ENCODE assay signal across 8 mouse cellular contexts in genomic region chr16:56029661-56030082, GRCm38 (mm10). TPM values are rescaled to one million over a fixed set of nuclear protein-coding genes. Genes with fewer than 3 reads are reported as not detected.
DNase-seq lines count a peak whose midpoint lies in the region; ATAC-seq and TF ChIP-seq lines count a peak whose summit lies in the region.

TSS of gene Pcnp (minus strand) at chr16:56029739.

- H3K36me3 ChIP-seq in C2C12 (ENCODE audit: control insufficient read depth, insufficient read depth) (peaks cover 50% of the 10 kb centered on the region), myocyte (ENCODE audit: control insufficient read depth, insufficient read depth) (peaks cover 11% of the 10 kb centered on the region)
- peaks cover 63% of the 10 kb centered on the region for H3K36me3 ChIP-seq in erythroblast, embryonic 14.5 days (ENCODE audit: control insufficient read depth)
- H3K36me3 ChIP-seq in heart, embryonic 11.5 days (ENCODE audit: control insufficient read depth, insufficient read depth, low read length), result peaks cover 14% of the 10 kb centered on the region
- H3K36me3 ChIP-seq in kidney, embryonic 16.5 days (ENCODE audit: insufficient read depth, low read length), result peaks cover 31% of the 10 kb centered on the region
- H3K36me3 ChIP-seq in liver, adult 2 months (ENCODE audit: control insufficient read depth, insufficient read depth, low read length), result peaks cover 9% of the 10 kb centered on the region
- H3K36me3 ChIP-seq in splenic B cell, adult 2 months (ENCODE audit: control insufficient read depth, insufficient read depth, low read length, poor library complexity, severe bottlenecking), result 0 out of 2 replicates have a peak, but pooled peaks cover 2% of the 10 kb centered on the region

- TF ChIP-seq CTCF in C2C12 (IDR thresholded peaks at IDR 0.05; ENCODE audit: control insufficient read depth, insufficient read depth, insufficient read length), result no peak
- TF ChIP-seq CTCF in brain, embryonic 14.5 days (IDR thresholded peaks at IDR 0.05; ENCODE audit: borderline replicate concordance, extremely low read depth, insufficient read depth, insufficient read length), result no peak
- TF ChIP-seq CTCF in liver, adult 2 months (IDR thresholded peaks at IDR 0.05; ENCODE audit: low read depth, low read length), result no peak

- peak; percentile 99 for ATAC-seq in heart, embryonic 11.5 days (replicated peaks; ENCODE audit: insufficient number of reproducible peaks, low FRiP score, low TSS enrichment)
- ATAC-seq in kidney, embryonic 16.5 days (ENCODE audit: low FRiP score, low TSS enrichment), result peak; percentile 99

- H3K27me3 ChIP-seq in C2C12 (ENCODE audit: control insufficient read depth, insufficient read depth, insufficient read length) (no peaks in the 10 kb centered on the region), myocyte (ENCODE audit: control insufficient read depth, insufficient read depth, insufficient read length) (no peaks in the 10 kb centered on the region)
- no peaks in the 10 kb centered on the region for H3K27me3 ChIP-seq in erythroblast, embryonic 14.5 days (ENCODE audit: control insufficient read depth)
- no peaks in the 10 kb centered on the region for H3K27me3 ChIP-seq in heart, embryonic 11.5 days (ENCODE audit: control insufficient read depth, insufficient read depth, low read length)
- no peaks in the 10 kb centered on the region for H3K27me3 ChIP-seq in kidney, embryonic 16.5 days (ENCODE audit: insufficient read depth, low read length)
- H3K27me3 ChIP-seq in liver, adult 2 months (ENCODE audit: control insufficient read depth, insufficient read depth, low read length), result no peaks in the 10 kb centered on the region
- H3K27me3 ChIP-seq in splenic B cell, adult 2 months (ENCODE audit: control insufficient read depth, insufficient read depth, low read length, poor library complexity, severe bottlenecking), result no peaks in the 10 kb centered on the region

- H3K9me3 ChIP-seq in erythroblast, embryonic 14.5 days (ENCODE audit: control insufficient read depth, low read length), result no peaks in the 10 kb centered on the region
- no peaks in the 10 kb centered on the region for H3K9me3 ChIP-seq in heart, embryonic 11.5 days (replicated peaks; ENCODE audit: control insufficient read depth, low read length)
- H3K9me3 ChIP-seq in kidney, embryonic 16.5 days (ENCODE audit: low read length), result no peaks in the 10 kb centered on the region

- 1% methylated on average over 39 of the region's 39 CpGs for WGBS in heart, embryonic 11.5 days (ENCODE audit: insufficient replicate concordance)
- WGBS in kidney, embryonic 16.5 days, result under 1% methylated on average over 39 of the region's 39 CpGs
- under 1% methylated on average over 39 of the region's 39 CpGs for WGBS in liver, adult 2 months

- H3K9ac ChIP-seq in heart, embryonic 11.5 days (ENCODE audit: low read depth, low read length), result peak within 1 kb of the TSS; percentile 99
- H3K9ac ChIP-seq in kidney, embryonic 16.5 days (replicated peaks; ENCODE audit: low read length), result peak within 1 kb of the TSS; percentile 98
- peak within 1 kb of the TSS; percentile 94 for H3K9ac ChIP-seq in liver, adult 2 months (ENCODE audit: low read depth, low read length)

- H3K4me2 ChIP-seq in heart, embryonic 11.5 days, result peak within 1 kb of the TSS; percentile 80
- peak within 1 kb of the TSS; percentile 78 for H3K4me2 ChIP-seq in kidney, embryonic 16.5 days (replicated peaks; ENCODE audit: low read depth, low read length)
- H3K4me2 ChIP-seq in myocyte (ENCODE audit: low read depth), result peak within 1 kb of the TSS; percentile 92

- H3ac ChIP-seq in C2C12 (ENCODE audit: control insufficient read depth, insufficient read length, low read depth) (peak within 1 kb of the TSS; percentile 97), myocyte (ENCODE audit: control insufficient read depth, insufficient read length) (peak within 1 kb of the TSS; percentile 79)

- peaks cover 31% of the 10 kb centered on the region for H3K4me1 ChIP-seq in erythroblast, embryonic 14.5 days (ENCODE audit: control insufficient read depth)
- H3K4me1 ChIP-seq in heart, embryonic 11.5 days (ENCODE audit: control insufficient read depth, insufficient read depth, low read length), result peaks cover 16% of the 10 kb centered on the region
- H3K4me1 ChIP-seq in kidney, embryonic 16.5 days (ENCODE audit: insufficient read depth, low read length), result peaks cover 15% of the 10 kb centered on the region
- peaks cover 9% of the 10 kb centered on the region for H3K4me1 ChIP-seq in liver, adult 2 months (ENCODE audit: control insufficient read depth, insufficient read depth, low read length)

- H3K79me2 ChIP-seq in C2C12 (ENCODE audit: control insufficient read depth, insufficient read depth), result peaks cover 79% of the 10 kb centered on the region
- peaks cover 13% of the 10 kb centered on the region; the same call in 1 of the 2 replicates for H3K79me2 ChIP-seq in liver, adult 2 months (ENCODE audit: control insufficient read depth, insufficient read depth, low read length)
- peaks cover 55% of the 10 kb centered on the region for H3K79me2 ChIP-seq in myocyte (ENCODE audit: control insufficient read depth, insufficient read depth)

- H3K27ac ChIP-seq in heart, embryonic 11.5 days (ENCODE audit: low read depth, low read length), result peak within 1 kb of the TSS; percentile 89
- peak within 1 kb of the TSS; percentile 87 for H3K27ac ChIP-seq in kidney, embryonic 16.5 days (ENCODE audit: low read length)
- H3K27ac ChIP-seq in liver, adult 2 months (replicated peaks; ENCODE audit: insufficient read depth, low read depth, low read length), result peak within 1 kb of the TSS; percentile 95

- H3K4me3 ChIP-seq in C2C12 (ENCODE audit: insufficient read depth, poor library complexity, severe bottlenecking), result peak within 1 kb of the TSS; percentile 87
- H3K4me3 ChIP-seq in erythroblast, embryonic 14.5 days (replicated peaks), result peak within 1 kb of the TSS; percentile 80
- H3K4me3 ChIP-seq in heart, embryonic 11.5 days (ENCODE audit: low read depth, low read length), result peak within 1 kb of the TSS; percentile 95
- peak within 1 kb of the TSS; percentile 91 for H3K4me3 ChIP-seq in kidney, embryonic 16.5 days (ENCODE audit: low read length)
- peak within 1 kb of the TSS; percentile 95 for H3K4me3 ChIP-seq in liver, adult 2 months (ENCODE audit: insufficient read depth, low read depth, low read length)
- H3K4me3 ChIP-seq in myocyte, result peak within 1 kb of the TSS; percentile 83

- peaks cover 71% of the 10 kb centered on the region for H3K79me3 ChIP-seq in C2C12 (ENCODE audit: low read depth)

- peak; percentile 61; the same call in 1 of the 2 replicates for TF ChIP-seq POLR2A in brain, embryonic 14.5 days (IDR thresholded peaks at IDR 0.05; ENCODE audit: borderline replicate concordance, extremely low read depth, insufficient read depth, insufficient read length, poor library complexity, severe bottlenecking)
- TF ChIP-seq POLR2A in liver, adult 2 months (IDR thresholded peaks at IDR 0.05; ENCODE audit: extremely low read depth, insufficient read depth, low read length), result peak; percentile 93
- TF ChIP-seq POLR2A in myocyte (IDR thresholded peaks at IDR 0.05; ENCODE audit: insufficient read length, low read depth), result peak; percentile 100

- DNase-seq in brain, embryonic 14.5 days (ENCODE audit: low read depth), result peak; percentile 99
- peak; percentile 94 for DNase-seq in liver, adult 2 months (ENCODE audit: extremely low read depth, low read depth, low spot score)
- DNase-seq in splenic B cell, adult 2 months (ENCODE audit: low read depth, low spot score), result peak; percentile 98

TF ChIP-seq in C2C12, 6 proteins besides CTCF, POLR2A, EP300 and RAD21:
- no peak for TF ChIP-seq USF1 (IDR thresholded peaks at IDR 0.05; ENCODE audit: low read depth)
- no peak for TF ChIP-seq MYOG (IDR thresholded peaks at IDR 0.05; ENCODE audit: control insufficient read depth, extremely low read depth, insufficient read length)
- TF ChIP-seq MYOD1 (IDR thresholded peaks at IDR 0.05; ENCODE audit: control insufficient read depth, insufficient read length, low read depth), result no peak
- TF ChIP-seq FOSL1 (IDR thresholded peaks at IDR 0.05; ENCODE audit: insufficient read depth, low read length, poor library complexity, severe bottlenecking), result no peak
- no peak for TF ChIP-seq CEBPB (IDR thresholded peaks at IDR 0.05; ENCODE audit: low read depth)
- TF ChIP-seq MAX (IDR thresholded peaks at IDR 0.05), result no peak
TF ChIP-seq in C2C12: peak in this region for 0.

TF ChIP-seq in myocyte, 11 proteins besides CTCF, POLR2A, EP300 and RAD21:
- peak in 1 of 3 experiments; percentile 47 for TF ChIP-seq MYOG (IDR thresholded peaks at IDR 0.05; ENCODE audit: control insufficient read depth in 1 of 3, insufficient read depth in 1 of 3, insufficient read length in 2 of 3, low read depth in 2 of 3)
- no peak for TF ChIP-seq TCF3 (IDR thresholded peaks at IDR 0.05; ENCODE audit: insufficient read length, low read depth)
- peak; percentile 48 for TF ChIP-seq SRF (IDR thresholded peaks at IDR 0.05; ENCODE audit: control insufficient read depth, insufficient read length, low read depth)
- TF ChIP-seq CEBPB (IDR thresholded peaks at IDR 0.05; ENCODE audit: insufficient read depth, poor library complexity, severe bottlenecking), result no peak
- TF ChIP-seq POLR2AphosphoS2 (IDR thresholded peaks at IDR 0.05; ENCODE audit: insufficient read length, low read depth), result peak; percentile 100
- no peak for TF ChIP-seq MAX (IDR thresholded peaks at IDR 0.05; ENCODE audit: low read depth)
- TF ChIP-seq REST (IDR thresholded peaks at IDR 0.05; ENCODE audit: insufficient read depth, insufficient read length), result peak; percentile 7
- TF ChIP-seq MYOD1 (IDR thresholded peaks at IDR 0.05; ENCODE audit: control insufficient read depth in 1 of 3, insufficient read length in 2 of 3, low read depth in 2 of 3), result no peak
- no peak for TF ChIP-seq USF1 (IDR thresholded peaks at IDR 0.05; ENCODE audit: low read depth)
- no peak for TF ChIP-seq E2F4 (IDR thresholded peaks at IDR 0.05; ENCODE audit: insufficient read depth)
- no peak for TF ChIP-seq TCF12 (IDR thresholded peaks at IDR 0.05; ENCODE audit: insufficient read depth, poor library complexity, severe bottlenecking)

RNA-seq across cellular contexts. Expression of gene Pcnp, which starts in this region (rescaled TPM):
- polyA plus RNA-seq in C2C12 (2012; fragmentation: generic; extraction: Trizol) (41.2 TPM), myocyte (2012; fragmentation: generic; extraction: Trizol) (39.1 TPM)
- 73.9 and 88.9 TPM in 2 replicates for polyA plus RNA-seq in brain, embryonic 14.5 days (2012; rRNA removed)
- 4.4 and 6.3 TPM in 2 replicates for polyA plus RNA-seq in erythroblast, embryonic 14.5 days (2012)
- 172 and 199 TPM in 2 replicates for polyA plus RNA-seq in heart, embryonic 11.5 days (2014; fragmentation: Nextera tagmentation; extraction: Ambion mirVana)
- 210 and 217 TPM in 2 replicates for polyA plus RNA-seq in kidney, embryonic 16.5 days (2015; fragmentation: Nextera tagmentation; extraction: Ambion mirVana)
- 55.8 and 67.7 TPM in 2 replicates for total RNA-seq in liver, adult 2 months (2014; rRNA removed)
- polyA plus RNA-seq in liver, adult 2 months (2012; rRNA removed), result 8.7 and 11.6 TPM in 2 replicates

Comparison
In these comparisons a context has a peak if more than half of its experiments do, and no peak if none do; other contexts are left out.
1. Peak in every context shown above with its lines: DNase-seq, ATAC-seq, H3K4me3 ChIP-seq and H3K27ac ChIP-seq.